Mouse (Mus musculus): Measurements from ENCODE around the gene Gm26558. TPM values are rescaled to one million over a fixed set of nuclear protein-coding genes. Genes with fewer than 3 reads are reported as not detected.

The Gm26558 gene
- total RNA-seq, 1 experiment from 2014 or later, result not detected

Other genes starting within 250 kb of the Gm26558 start
- gene Sp5, start 187.2 kb downstream of the Gm26558 start, total RNA-seq (2017), result not detected in 2 replicates
- 0.37 TPM in 1 of 2 replicates, not detected in the other for gene Erich2, start 153.3 kb downstream of the Gm26558 start, total RNA-seq (2017)
- 6.1 and 7.1 TPM in 2 replicates for gene Gad1, start 109.0 kb downstream of the Gm26558 start, total RNA-seq (2017)
- 59.4 and 59.9 TPM in 2 replicates for gene Gorasp2, start 532 bp downstream of the Gm26558 start, total RNA-seq (2017)
- gene Tlk1, start 163.6 kb upstream of the Gm26558 start, total RNA-seq (2017), result 76.6 and 79.8 TPM in 2 replicates

Data from neutrophil, adult 5-6 weeks (primary cell).